Mouse (Mus musculus): Measurements from ENCODE around the gene Padi4.

DNA sequence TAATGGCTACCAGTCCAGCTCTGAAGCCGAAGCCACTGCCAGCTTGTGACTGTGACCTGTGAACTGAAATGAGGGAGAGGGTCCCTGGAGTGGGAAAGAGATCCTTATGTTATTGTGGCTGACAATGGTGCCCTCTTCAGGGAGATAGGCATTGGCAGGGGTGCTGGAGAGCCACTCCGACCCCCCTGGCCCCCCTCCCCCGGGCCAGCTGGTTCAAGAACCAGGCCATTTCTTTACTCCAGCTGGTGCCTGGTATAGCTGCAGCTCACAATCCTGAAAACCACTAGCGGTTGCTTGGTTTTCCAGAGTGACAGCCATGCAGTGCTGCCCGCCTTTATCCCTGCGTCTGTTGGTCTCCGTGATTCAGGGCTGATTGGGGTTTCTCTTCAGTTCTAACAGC lies 64.9 kb downstream of the Padi4 start:
- no peak for TF ChIP-seq POLR2A (IDR thresholded peaks at IDR 0.05; ENCODE audit: low read depth, low read length)
- TF ChIP-seq CTCF (IDR thresholded peaks at IDR 0.05; ENCODE audit: extremely low read depth, insufficient read length, insufficient replicate concordance, low read depth, low read length): no peak
